Mouse (Mus musculus) thymus, adult 2 months (tissue): ENCODE measurements at regions not wholly inside any gene's neighbourhood (a gene's known extent, or its start where the extent isn't known, plus 50 kb on each side); places are given as distances from the start of the nearest gene placed in this dataset.

Experiments used
- DNase-seq: peaks from one replicate; pipeline ENCODE4 v3.0.0; 2021
- H3K27ac ChIP-seq: fragments of 200-500 bp; 2 replicates; pipeline ENCODE4 v1.5.1; 2012; ENCODE audit warnings: low read length, control low read depth; ENCODE audit not compliant: control insufficient read depth, insufficient read depth
- H3K27me3 ChIP-seq: fragments of 200-500 bp; 2 replicates; pipeline ENCODE4 v1.6.1; 2012; ENCODE audit warnings: mild to moderate bottlenecking, low read length, moderate library complexity, mixed read lengths; ENCODE audit not compliant: control insufficient read depth, insufficient read depth
- H3K36me3 ChIP-seq: fragments of 200-500 bp; 2 replicates; pipeline ENCODE4 v1.6.1; 2012; ENCODE audit warnings: mild to moderate bottlenecking, low read length, moderate library complexity; ENCODE audit not compliant: control insufficient read depth, insufficient read depth
- H3K4me1 ChIP-seq: fragments of 200-500 bp; replicated peaks from 2 replicates; pipeline ENCODE4 v1.6.1; 2012; ENCODE audit warnings: low read length; ENCODE audit not compliant: control insufficient read depth, insufficient read depth
- H3K4me3 ChIP-seq: fragments of 200-500 bp; 2 replicates; pipeline ENCODE4 v1.5.1; 2012; ENCODE audit warnings: mild to moderate bottlenecking, low read length, control low read depth, moderate library complexity; ENCODE audit not compliant: control insufficient read depth, insufficient read depth
- CTCF ChIP-seq: fragments of 200-500 bp; IDR thresholded peaks from 2 replicates; pipeline ENCODE4 v1.5.1; 2012; ENCODE audit warnings: mild to moderate bottlenecking, control low read depth, low read length, moderate library complexity, borderline replicate concordance; ENCODE audit not compliant: control insufficient read depth, poor library complexity, insufficient read depth; ENCODE audit errors: extremely low read depth
- POLR2A ChIP-seq: fragments of 200-500 bp; IDR thresholded peaks from 2 replicates; pipeline ENCODE4 v1.6.1; 2012; ENCODE audit warnings: mild to moderate bottlenecking, low read length, control low read depth, moderate library complexity; ENCODE audit not compliant: control insufficient read depth, poor library complexity, insufficient read depth; ENCODE audit errors: extremely low read depth
- WGBS: fragments of 180-500 bp; shearing (Covaris S2); methylation state at CpG from one replicate; pipeline ENCODE4 v1.1.7; 2018; 5-methylcytosine and 5-hydroxymethylcytosine counted together

DNA sequence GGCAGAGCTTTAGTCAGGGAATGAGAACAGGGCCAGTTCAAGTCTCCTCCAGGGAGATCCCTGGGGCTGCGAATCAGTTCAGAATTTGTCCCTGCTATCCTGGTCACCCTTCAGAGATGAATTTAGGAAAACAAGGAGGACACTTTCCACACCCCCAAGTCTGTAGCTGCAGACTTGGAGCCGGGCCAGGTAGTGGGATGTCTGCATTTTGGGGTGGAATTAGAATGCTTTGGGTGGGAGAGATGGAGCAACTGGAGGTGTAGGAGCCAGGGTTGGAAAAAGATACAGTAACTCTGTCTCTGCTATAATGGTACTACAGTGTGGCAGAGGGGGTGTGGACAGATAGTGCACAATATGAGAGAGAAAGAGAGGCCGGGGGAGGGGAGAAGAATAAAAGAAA lies 173.6 kb upstream of the Grik3 start:
- H3K27me3 ChIP-seq = no peaks in the 10 kb centered on the region
- WGBS = 84% methylated on average over 3 of the region's 3 CpGs
- no peak for DNase-seq
- H3K4me1 ChIP-seq = no peaks in the 10 kb centered on the region
- no peaks in the 10 kb centered on the region for H3K36me3 ChIP-seq
- TF ChIP-seq CTCF (no peak), POLR2A (no peak)
- H3K27ac ChIP-seq = no peak overlapping the region
- H3K4me3 ChIP-seq = no peak overlapping the region

DNA sequence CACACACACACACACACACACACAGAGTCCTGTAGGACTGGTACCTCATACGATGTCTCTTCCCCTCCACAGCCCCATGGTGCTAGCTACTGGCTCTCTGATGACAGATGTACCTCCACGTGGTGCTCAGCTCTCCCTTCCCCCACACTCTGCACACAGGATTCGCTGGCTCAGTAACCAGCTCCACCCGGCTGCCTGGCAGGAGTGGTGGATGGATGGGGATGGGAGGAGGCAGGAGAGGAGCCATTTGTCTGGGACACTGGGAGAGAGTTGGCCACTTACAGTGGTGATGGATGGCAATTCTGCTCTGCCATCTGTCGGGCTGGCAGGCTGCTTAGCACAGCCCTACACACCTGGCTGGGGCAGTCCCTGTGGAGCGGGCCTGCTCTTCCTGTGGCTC lies 174.7 kb upstream of the Grik3 start:
- H3K36me3 ChIP-seq = no peaks in the 10 kb centered on the region
- TF ChIP-seq POLR2A (no peak), CTCF (no peak)
- H3K4me1 ChIP-seq = no peaks in the 10 kb centered on the region
- DNase-seq = no peak
- 20% methylated on average over 6 of the region's 6 CpGs for WGBS
- H3K27me3 ChIP-seq = no peaks in the 10 kb centered on the region
- no peak overlapping the region for H3K4me3 ChIP-seq
- no peak overlapping the region for H3K27ac ChIP-seq

DNA sequence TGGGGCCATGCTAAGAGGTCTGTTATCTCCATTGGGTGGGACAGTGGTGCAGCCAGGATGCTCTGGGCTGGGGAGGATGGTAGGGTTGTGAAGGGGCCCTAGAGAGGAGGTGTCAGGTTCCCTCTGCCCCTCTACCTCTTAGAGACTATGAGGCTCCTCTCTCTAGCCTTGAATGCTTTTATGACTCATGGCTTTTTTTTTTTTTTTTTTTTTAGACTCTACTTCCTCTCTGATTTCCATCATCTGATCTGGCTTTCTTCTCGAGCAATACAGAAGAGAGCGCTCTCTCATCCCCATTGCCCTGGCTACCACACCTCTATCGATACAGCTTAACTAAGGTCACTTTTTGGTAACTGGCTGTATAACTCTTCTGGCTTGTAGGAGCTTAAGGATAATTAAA lies 176.6 kb upstream of the Grik3 start:
- Histone ChIP-seq H3K27ac (no peak overlapping the region), H3K4me3 (no peak overlapping the region), H3K4me1 (no peaks in the 10 kb centered on the region), H3K27me3 (no peaks in the 10 kb centered on the region), H3K36me3 (no peaks in the 10 kb centered on the region)
- DNase-seq = no peak
- no peak for TF ChIP-seq CTCF
- no peak for TF ChIP-seq POLR2A
- 66% methylated on average over 3 of the region's 3 CpGs for WGBS

DNA sequence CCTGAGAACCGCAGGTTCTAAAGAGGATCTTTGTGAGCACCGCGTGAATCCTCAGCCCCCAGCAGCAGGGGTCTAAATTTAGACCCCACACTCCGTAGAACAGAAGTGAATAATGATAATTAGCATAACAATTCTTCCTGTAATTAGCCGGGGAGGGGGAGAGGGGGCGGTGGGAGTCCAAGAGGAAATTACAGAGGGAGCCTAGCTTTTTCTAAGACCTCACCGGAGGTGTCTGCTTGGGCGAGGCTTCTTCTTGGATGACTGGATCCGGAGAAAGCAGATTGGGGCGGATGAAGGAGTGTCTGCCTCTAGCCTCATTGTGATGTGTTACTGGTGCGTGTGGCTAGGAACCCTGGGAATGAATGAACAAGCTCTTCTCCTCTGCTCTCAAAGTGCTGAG lies 177.2 kb upstream of the Grik3 start:
- WGBS = 11% methylated on average over 11 of the region's 11 CpGs
- H3K4me3 ChIP-seq = no peak overlapping the region
- no peak for DNase-seq
- H3K4me1 ChIP-seq = no peaks in the 10 kb centered on the region
- H3K36me3 ChIP-seq = no peaks in the 10 kb centered on the region
- H3K27ac ChIP-seq = no peak overlapping the region
- H3K27me3 ChIP-seq = no peaks in the 10 kb centered on the region
- TF ChIP-seq POLR2A (no peak), CTCF (no peak)

DNA sequence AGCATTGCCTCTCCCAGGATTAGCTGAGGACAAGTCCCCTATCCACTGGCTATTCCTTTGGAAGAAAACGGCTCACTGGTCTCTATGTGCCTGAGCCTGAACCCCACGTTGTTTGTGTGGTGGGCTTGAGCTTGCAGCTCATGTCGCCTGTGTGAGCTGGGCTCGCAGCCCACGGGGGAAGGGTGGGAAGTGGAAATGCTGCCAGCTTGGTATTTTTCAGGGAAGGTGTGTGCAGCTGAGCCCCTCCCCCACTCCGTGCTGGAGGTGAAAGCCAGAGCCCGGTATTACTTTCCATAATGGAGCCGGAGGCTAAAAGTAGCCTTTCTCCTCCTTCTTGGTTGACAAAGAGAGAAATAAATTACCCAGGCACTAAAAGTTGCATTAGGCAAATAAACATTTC lies 180.5 kb upstream of the Zc3h12a start:
- TF ChIP-seq CTCF (no peak), POLR2A (no peak)
- 60% methylated on average over 8 of the region's 8 CpGs for WGBS
- Histone ChIP-seq H3K4me1 (no peaks in the 10 kb centered on the region), H3K27ac (no peak overlapping the region), H3K36me3 (no peaks in the 10 kb centered on the region), H3K4me3 (no peak overlapping the region), H3K27me3 (no peaks in the 10 kb centered on the region)
- no peak for DNase-seq

DNA sequence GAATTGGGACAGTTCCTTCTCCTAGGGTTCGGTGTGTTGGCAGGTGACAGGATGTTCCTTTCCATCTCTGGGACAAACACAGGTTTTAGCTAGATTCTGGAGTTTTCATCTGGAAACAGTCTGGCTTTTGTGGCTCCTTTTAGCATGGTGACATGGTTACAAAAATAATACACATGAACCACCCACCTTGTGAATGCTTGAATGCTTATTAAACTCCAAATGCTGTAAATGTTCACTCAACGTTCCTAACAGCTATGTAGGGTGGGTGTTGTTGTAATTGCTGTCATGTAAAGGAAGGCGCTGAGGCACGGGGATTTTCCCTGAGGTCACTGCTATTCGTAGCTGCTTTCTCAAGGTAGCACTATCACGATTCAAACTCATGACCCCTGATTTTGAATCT lies 178.1 kb upstream of the Zc3h12a start:
- TF ChIP-seq POLR2A (no peak), CTCF (no peak)
- DNase-seq = no peak
- Histone ChIP-seq H3K4me1 (no peaks in the 10 kb centered on the region), H3K36me3 (no peaks in the 10 kb centered on the region), H3K27me3 (no peaks in the 10 kb centered on the region), H3K27ac (no peak overlapping the region), H3K4me3 (no peak overlapping the region)
- 83% methylated on average over 6 of the region's 6 CpGs for WGBS

DNA sequence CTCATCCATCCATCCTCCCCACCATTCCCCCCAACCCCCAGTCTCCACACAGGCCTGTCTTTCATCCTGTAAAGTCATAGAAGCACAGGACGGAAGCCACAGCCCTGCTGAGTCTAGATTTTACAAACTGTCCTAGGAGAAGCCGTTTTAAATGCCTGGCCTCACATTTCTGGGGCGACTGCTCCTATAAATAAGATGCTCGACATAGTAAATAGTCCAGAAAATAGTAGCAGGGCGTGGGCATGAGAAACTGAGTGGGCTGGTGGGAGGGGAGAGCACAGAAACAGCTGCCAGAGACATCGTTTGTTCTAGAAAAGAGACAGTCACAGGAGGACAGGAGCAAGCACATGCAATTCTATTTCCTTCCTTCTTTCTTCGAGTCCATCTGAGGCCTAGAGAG lies 175.0 kb upstream of the Zc3h12a start:
- TF ChIP-seq POLR2A (no peak), CTCF (no peak)
- no peak overlapping the region for H3K27ac ChIP-seq
- H3K4me1 ChIP-seq = no peaks in the 10 kb centered on the region
- no peak overlapping the region for H3K4me3 ChIP-seq
- no peaks in the 10 kb centered on the region for H3K36me3 ChIP-seq
- no peaks in the 10 kb centered on the region for H3K27me3 ChIP-seq
- WGBS = 57% methylated on average over 7 of the region's 7 CpGs
- no peak for DNase-seq
